Mouse (Mus musculus): ENCODE measurements around the gene Rhof. TPM values are rescaled to one million over a fixed set of nuclear protein-coding genes. Genes with fewer than 3 reads are reported as not detected.

Gene Rhof
- polyA plus RNA-seq, 1 experiment from 2014 or later: 4.9 TPM

- peaks cover 18% of the 10 kb centered on the region; the same call in 1 of the 2 replicates for H3K36me3 ChIP-seq
- no peak for ATAC-seq (ENCODE audit: insufficient number of reproducible peaks, low FRiP score, low TSS enrichment, low read depth)
- no peak overlapping the region for H3K4me2 ChIP-seq
- no peaks in the 10 kb centered on the region for H3K27me3 ChIP-seq
- H3K9me3 ChIP-seq: no peaks in the 10 kb centered on the region
- 86% methylated on average over 9 of the region's 9 CpGs for WGBS
- H3K4me1 ChIP-seq: peaks cover 47% of the 10 kb centered on the region
- H3K27ac ChIP-seq: no peak overlapping the region
- H3K9ac ChIP-seq: no peak overlapping the region
- no peak overlapping the region for H3K4me3 ChIP-seq
These were observed 2.3 kb downstream of the Rhof start for GRCm38 (mm10) chr5:123130030-123130813.

GRCm38 (mm10) chr5:123129170-123129757 lies 3.2 kb downstream of the Rhof start:
- peaks cover 37% of the 10 kb centered on the region for H3K4me1 ChIP-seq
- no peak overlapping the region; the same call in 1 of the 2 replicates for H3K27ac ChIP-seq
- H3K4me2 ChIP-seq: no peak overlapping the region
- H3K4me3 ChIP-seq: no peak overlapping the region
- no peaks in the 10 kb centered on the region for H3K9me3 ChIP-seq
- no peak overlapping the region for H3K9ac ChIP-seq
- peaks cover 15% of the 10 kb centered on the region; the same call in 1 of the 2 replicates for H3K36me3 ChIP-seq
- H3K27me3 ChIP-seq: no peaks in the 10 kb centered on the region
- ATAC-seq (ENCODE audit: insufficient number of reproducible peaks, low FRiP score, low TSS enrichment, low read depth): no peak
- 79% methylated on average over 10 of the region's 10 CpGs for WGBS

DNA sequence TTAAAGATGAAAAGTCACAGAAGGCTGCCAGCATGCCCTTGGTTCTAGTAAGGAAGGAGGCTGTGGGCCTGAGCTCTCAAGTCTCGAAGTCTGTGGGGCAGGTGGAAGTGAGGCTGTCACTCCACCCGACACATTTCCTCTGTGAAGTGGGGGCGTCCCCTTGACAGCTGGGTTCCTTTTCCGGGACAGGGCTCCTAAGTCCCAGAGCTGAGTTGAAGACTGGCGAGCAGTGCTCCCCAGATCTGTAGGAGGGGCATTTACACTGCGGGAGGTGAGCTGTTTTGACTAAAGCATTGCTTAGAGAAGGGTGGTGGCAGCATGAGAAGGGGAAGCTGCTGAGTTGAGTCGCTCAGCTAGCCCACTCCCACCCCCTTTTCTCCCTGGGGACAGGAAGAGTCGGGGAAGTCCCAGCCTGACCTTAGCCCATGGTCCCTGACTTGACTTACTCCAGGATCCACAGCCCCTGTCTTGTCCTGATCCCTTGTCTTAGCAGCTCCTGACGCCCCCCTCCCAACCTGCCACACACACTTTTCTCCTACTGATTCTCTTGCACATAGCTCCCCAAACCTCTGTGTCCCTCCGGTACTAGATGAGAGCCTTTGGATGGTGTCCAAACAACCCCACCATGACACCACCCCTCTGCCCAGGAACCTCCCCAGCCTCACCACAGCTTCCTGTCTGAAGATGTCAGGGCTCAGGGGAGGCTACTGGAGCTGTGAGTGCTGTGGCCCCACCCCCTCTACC lies 3.9 kb downstream of the Rhof start:
- H3K4me1 ChIP-seq: peaks cover 30% of the 10 kb centered on the region
- 60% methylated on average over 10 of the region's 10 CpGs for WGBS
- H3K9me3 ChIP-seq: no peaks in the 10 kb centered on the region
- H3K36me3 ChIP-seq: peaks cover 15% of the 10 kb centered on the region; the same call in 1 of the 2 replicates
- no peaks in the 10 kb centered on the region for H3K27me3 ChIP-seq
- no peak overlapping the region; the same call in 1 of the 2 replicates for H3K27ac ChIP-seq
- H3K4me3 ChIP-seq: no peak overlapping the region
- ATAC-seq (ENCODE audit: insufficient number of reproducible peaks, low FRiP score, low TSS enrichment, low read depth): no peak
- H3K4me2 ChIP-seq: no peak overlapping the region
- no peak overlapping the region for H3K9ac ChIP-seq

- H3K4me1 ChIP-seq: peaks cover 15% of the 10 kb centered on the region
- no peaks in the 10 kb centered on the region for H3K9me3 ChIP-seq
- ATAC-seq (ENCODE audit: insufficient number of reproducible peaks, low FRiP score, low TSS enrichment, low read depth): no peak
- H3K27ac ChIP-seq: no peak overlapping the region
- H3K4me3 ChIP-seq: no peak overlapping the region
- H3K4me2 ChIP-seq: no peak overlapping the region
- no peaks in the 10 kb centered on the region for H3K27me3 ChIP-seq
- WGBS: 70% methylated on average over 6 of the region's 6 CpGs
- H3K9ac ChIP-seq: no peak overlapping the region
- H3K36me3 ChIP-seq: peaks cover 18% of the 10 kb centered on the region; the same call in 1 of the 2 replicates
These were observed 5.5 kb downstream of the Rhof start for GRCm38 (mm10) chr5:123127031-123127430.

GRCm38 (mm10) chr5:123125638-123126406 lies 6.7 kb downstream of the Rhof start:
- no peak overlapping the region for H3K9ac ChIP-seq
- 79% methylated on average over 18 of the region's 18 CpGs for WGBS
- H3K4me2 ChIP-seq: no peak overlapping the region
- no peak for ATAC-seq (ENCODE audit: insufficient number of reproducible peaks, low FRiP score, low TSS enrichment, low read depth)
- no peak overlapping the region for H3K4me3 ChIP-seq
- 0 out of 2 replicates have a peak, but pooled peaks cover 6% of the 10 kb centered on the region for H3K4me1 ChIP-seq
- H3K27me3 ChIP-seq: no peaks in the 10 kb centered on the region
- no peak overlapping the region for H3K27ac ChIP-seq
- H3K9me3 ChIP-seq: no peaks in the 10 kb centered on the region
- peaks cover 18% of the 10 kb centered on the region; the same call in 1 of the 2 replicates for H3K36me3 ChIP-seq

GRCm38 (mm10) chr5:123125105-123125504 lies 7.4 kb downstream of the Rhof start:
- no peak for ATAC-seq (ENCODE audit: insufficient number of reproducible peaks, low FRiP score, low TSS enrichment, low read depth)
- H3K27ac ChIP-seq: no peak overlapping the region
- no peaks in the 10 kb centered on the region for H3K9me3 ChIP-seq
- peaks cover 18% of the 10 kb centered on the region; the same call in 1 of the 2 replicates for H3K36me3 ChIP-seq
- H3K27me3 ChIP-seq: no peaks in the 10 kb centered on the region
- no peak overlapping the region for H3K4me3 ChIP-seq
- WGBS: 78% methylated on average over 6 of the region's 6 CpGs
- no peak overlapping the region for H3K4me2 ChIP-seq
- 0 out of 2 replicates have a peak, but pooled peaks cover 6% of the 10 kb centered on the region for H3K4me1 ChIP-seq
- no peak overlapping the region for H3K9ac ChIP-seq

DNA sequence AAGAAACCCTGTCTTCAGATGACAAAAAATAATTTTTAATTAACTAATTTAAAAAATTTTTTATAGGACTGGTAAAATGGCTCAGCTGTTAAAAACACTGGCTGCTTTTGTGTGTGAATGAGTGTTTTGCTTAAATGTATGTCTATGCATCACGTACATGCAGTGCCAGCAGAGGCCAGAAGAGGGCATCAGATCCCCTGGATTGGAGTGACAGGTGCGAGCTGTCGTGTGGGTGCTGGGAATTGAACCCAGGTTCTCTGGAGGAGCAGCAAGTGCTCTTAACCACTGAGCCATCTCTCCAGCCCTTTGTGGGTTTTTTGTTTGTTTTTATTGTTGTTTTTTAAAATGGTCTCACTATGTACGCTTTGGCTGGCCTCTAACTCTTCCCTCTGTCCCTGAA lies 10.3 kb downstream of the Rhof start:
- no peaks in the 10 kb centered on the region for H3K4me1 ChIP-seq
- no peak for ATAC-seq (ENCODE audit: insufficient number of reproducible peaks, low FRiP score, low TSS enrichment, low read depth)
- WGBS: 86% methylated on average over 4 of the region's 4 CpGs

GRCm38 (mm10) chr5:123120624-123121215 lies 11.8 kb downstream of the Rhof start:
- no peak overlapping the region for H3K9ac ChIP-seq
- WGBS: 61% methylated on average over 7 of the region's 7 CpGs

More for the DNA sequence above, 10.3 kb downstream of the Rhof start:
- H3K27me3 ChIP-seq: no peaks in the 10 kb centered on the region
- peaks cover 20% of the 10 kb centered on the region; the same call in 1 of the 2 replicates for H3K36me3 ChIP-seq
- H3K27ac ChIP-seq: no peak overlapping the region
- H3K4me3 ChIP-seq: no peak overlapping the region
- no peaks in the 10 kb centered on the region for H3K9me3 ChIP-seq
- no peak overlapping the region for H3K4me2 ChIP-seq
- H3K9ac ChIP-seq: no peak overlapping the region

DNA sequence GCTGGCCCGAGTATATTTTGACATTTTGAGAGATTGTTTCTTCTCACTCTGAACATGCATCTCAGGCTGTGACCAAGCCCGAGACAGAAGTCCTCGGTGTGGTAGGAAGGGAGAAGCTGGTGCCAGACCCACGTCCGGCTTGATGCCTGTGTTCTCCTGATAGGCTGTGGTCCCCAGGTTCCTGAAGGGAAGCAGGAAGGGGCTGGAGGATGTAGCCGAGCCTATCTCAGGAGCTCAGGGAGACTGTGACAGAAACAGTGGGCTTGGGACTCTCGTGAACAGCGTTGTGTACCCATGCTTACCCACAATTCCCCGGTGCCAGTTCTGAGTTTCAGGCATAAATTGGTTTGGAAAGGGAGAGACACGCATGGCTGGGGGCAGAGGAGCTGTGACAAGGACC lies 13.7 kb downstream of the Rhof start:
- no peaks in the 10 kb centered on the region for H3K27me3 ChIP-seq
- no peaks in the 10 kb centered on the region for H3K4me1 ChIP-seq

More at GRCm38 (mm10) chr5:123120624-123121215, 11.8 kb downstream of the Rhof start:
- peaks cover 18% of the 10 kb centered on the region; the same call in 1 of the 2 replicates for H3K36me3 ChIP-seq
- H3K4me2 ChIP-seq: no peak overlapping the region
- no peaks in the 10 kb centered on the region for H3K27me3 ChIP-seq
- H3K4me1 ChIP-seq: no peaks in the 10 kb centered on the region
- no peak for ATAC-seq (ENCODE audit: insufficient number of reproducible peaks, low FRiP score, low TSS enrichment, low read depth)
- no peak overlapping the region for H3K4me3 ChIP-seq
- H3K27ac ChIP-seq: no peak overlapping the region
- no peaks in the 10 kb centered on the region for H3K9me3 ChIP-seq

DNA sequence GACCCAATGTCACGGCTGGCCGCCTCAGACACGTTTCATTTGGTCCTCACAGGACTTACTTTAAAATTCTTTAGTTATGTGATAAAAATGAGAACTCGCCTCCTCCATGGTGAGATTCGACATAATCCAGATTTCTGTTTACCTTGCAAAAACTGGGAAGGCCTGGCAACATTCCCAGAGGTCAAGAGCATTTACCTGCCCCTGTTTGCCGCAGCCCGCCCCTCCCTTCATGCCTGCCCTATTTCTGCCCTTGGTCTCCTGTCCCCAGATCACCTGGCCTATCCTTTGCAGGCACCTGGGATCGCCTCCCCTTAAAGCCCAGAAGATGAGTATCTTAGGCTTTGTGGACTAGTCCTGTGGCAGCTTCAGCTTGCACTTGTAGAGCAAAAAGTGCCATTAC lies 14.7 kb downstream of the Rhof start:
- no peak overlapping the region for H3K9ac ChIP-seq
- H3K36me3 ChIP-seq: peaks cover 18% of the 10 kb centered on the region; the same call in 1 of the 2 replicates
- 77% methylated on average over 8 of the region's 8 CpGs for WGBS
- no peaks in the 10 kb centered on the region for H3K9me3 ChIP-seq
- ATAC-seq (ENCODE audit: insufficient number of reproducible peaks, low FRiP score, low TSS enrichment, low read depth): no peak
- H3K4me2 ChIP-seq: no peak overlapping the region
- H3K4me3 ChIP-seq: no peak overlapping the region
- H3K4me1 ChIP-seq: no peaks in the 10 kb centered on the region
- no peak overlapping the region for H3K27ac ChIP-seq
- H3K27me3 ChIP-seq: no peaks in the 10 kb centered on the region

More for the DNA sequence above, 13.7 kb downstream of the Rhof start:
- no peak overlapping the region for H3K9ac ChIP-seq
- no peaks in the 10 kb centered on the region for H3K9me3 ChIP-seq
- H3K4me2 ChIP-seq: no peak overlapping the region
- H3K27ac ChIP-seq: no peak overlapping the region
- H3K36me3 ChIP-seq: peaks cover 18% of the 10 kb centered on the region; the same call in 1 of the 2 replicates
- WGBS: 72% methylated on average over 10 of the region's 10 CpGs
- no peak overlapping the region for H3K4me3 ChIP-seq
- ATAC-seq (ENCODE audit: insufficient number of reproducible peaks, low FRiP score, low TSS enrichment, low read depth): no peak

DNA sequence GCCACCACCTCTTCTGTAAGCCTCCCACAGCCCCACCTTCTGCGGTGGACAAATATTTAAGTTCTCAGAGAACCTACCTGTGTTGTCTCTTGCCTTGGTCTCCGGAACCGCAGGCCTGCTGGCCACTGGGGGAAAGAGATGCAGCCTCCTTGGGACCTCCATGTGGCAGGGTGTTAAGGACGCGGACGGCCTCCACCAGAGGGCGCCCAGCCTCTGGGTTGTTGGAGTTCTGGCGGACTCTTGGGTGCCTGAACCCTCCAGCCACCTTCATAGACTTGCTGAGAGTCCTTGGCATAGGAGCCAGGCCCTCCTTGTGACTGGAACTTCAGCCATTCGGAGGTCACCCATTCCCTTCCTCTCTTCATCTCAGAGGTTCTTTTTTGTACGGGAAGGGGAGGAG lies 15.2 kb downstream of the Rhof start:
- Histone ChIP-seq H3K27me3 (no peaks in the 10 kb centered on the region), H3K27ac (no peak overlapping the region), H3K9ac (no peak overlapping the region), H3K4me2 (no peak overlapping the region), H3K4me3 (no peak overlapping the region), H3K4me1 (no peaks in the 10 kb centered on the region), H3K9me3 (no peaks in the 10 kb centered on the region), H3K36me3 (peaks cover 14% of the 10 kb centered on the region; the same call in 1 of the 2 replicates)
- ATAC-seq (ENCODE audit: insufficient number of reproducible peaks, low FRiP score, low TSS enrichment, low read depth): no peak
- WGBS: 17% methylated on average over 10 of the region's 10 CpGs
